Mouse (Mus musculus) intestine, postnatal 0 days (tissue): ENCODE data around the gene Adam8. TPM values are rescaled to one million over a fixed set of nuclear protein-coding genes. Genes with fewer than 3 reads are reported as not detected.

Source experiments
- ATAC-seq: fragments of 200-750 bp; cut with Nextera tagmentation; 2 replicates; pipeline ENCODE4 v1.8.0; 2017; ENCODE audit warnings: mild to moderate bottlenecking, moderate TSS enrichment, moderate library complexity
- H3K27ac ChIP-seq: fragments of 300-500 bp; sonication (generic); 2 replicates; pipeline ENCODE4 v1.5.1; 2014; ENCODE audit warnings: mild to moderate bottlenecking, low read depth, low read length, moderate library complexity
- H3K27me3 ChIP-seq: fragments of 300-500 bp; sonication (generic); replicated peaks from 2 replicates; pipeline ENCODE4 v1.6.1; 2014; ENCODE audit warnings: low read length, mixed read lengths; ENCODE audit not compliant: control insufficient read depth, insufficient read depth
- H3K36me3 ChIP-seq: fragments of 300-500 bp; sonication (generic); 2 replicates; pipeline ENCODE4 v1.6.1; 2014; ENCODE audit warnings: mild to moderate bottlenecking, moderate library complexity; ENCODE audit not compliant: control insufficient read depth, insufficient read depth
- H3K4me1 ChIP-seq: fragments of 300-500 bp; sonication (generic); replicated peaks from 2 replicates; pipeline ENCODE4 v1.6.1; 2014; ENCODE audit warnings: antibody characterized with exemption, low read length, mixed read lengths; ENCODE audit not compliant: control insufficient read depth, insufficient read depth
- H3K4me2 ChIP-seq: fragments of 300-500 bp; sonication (generic); replicated peaks from 2 replicates; pipeline ENCODE4 v1.6.1; 2014; ENCODE audit warnings: low read depth, mild to moderate bottlenecking, moderate library complexity
- H3K4me3 ChIP-seq: fragments of 300-500 bp; sonication (generic); 2 replicates; pipeline ENCODE4 v1.5.1; 2014; ENCODE audit warnings: low read depth, low read length
- H3K9ac ChIP-seq: fragments of 300-500 bp; sonication (generic); 2 replicates; pipeline ENCODE4 v1.6.1; 2014; ENCODE audit warnings: mild to moderate bottlenecking, low read depth, low read length
- H3K9me3 ChIP-seq: fragments of 300-500 bp; sonication (generic); 2 replicates; pipeline ENCODE4 v1.6.1; 2016; ENCODE audit warnings: mixed run types; ENCODE audit not compliant: control insufficient read depth
- CTCF ChIP-seq: sonication (generic); IDR thresholded peaks from 2 replicates; pipeline ENCODE4 v1.5.1; 2016; ENCODE audit warnings: low read depth, mild to moderate bottlenecking, control low read depth, antibody characterized with exemption, moderate library complexity
- WGBS: fragments of 180-500 bp; shearing (Covaris S2); extraction: QIAGEN DNeasy Blood & Tissue Kit; methylation state at CpG from one replicate; pipeline ENCODE4 v1.1.7; 2014; 5-methylcytosine and 5-hydroxymethylcytosine counted together
- polyA plus RNA-seq: library from polyadenylated mRNA; unstranded; fragments of >200 nt; fragmentation: Nextera tagmentation; extraction: Ambion mirVana; gene quantifications from 2 replicates; pipeline ENCODE4 v1.2.1, GENCODE M21; 2015

Gene Adam8
- polyA plus RNA-seq, 1 experiment from 2014 or later, result 0.29 TPM

DNA sequence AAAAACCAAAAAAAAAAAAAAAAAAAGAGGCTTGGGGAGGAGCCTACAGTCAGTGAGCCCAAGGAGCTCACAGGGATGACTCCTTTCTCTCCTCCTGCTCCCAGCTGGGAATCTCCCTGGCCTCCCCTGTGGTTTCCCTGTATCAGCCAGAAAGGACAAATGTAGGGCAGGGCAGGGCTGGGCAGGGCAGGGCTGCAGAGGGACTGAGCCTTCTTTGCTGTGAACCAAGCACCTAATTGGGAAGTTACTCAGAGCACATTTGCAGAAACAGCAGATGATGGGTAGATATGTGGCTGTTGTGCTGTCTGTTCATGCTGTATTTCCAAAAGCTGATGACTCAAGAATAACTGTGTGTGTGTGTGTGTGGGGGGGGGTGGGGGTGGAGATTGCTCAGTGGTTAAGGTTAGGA lies 19.4 kb downstream of the Adam8 start:
- Histone ChIP-seq H3K9ac (no peak overlapping the region), H3K4me2 (no peak overlapping the region), H3K4me1 (no peaks in the 10 kb centered on the region), H3K27me3 (no peaks in the 10 kb centered on the region), H3K9me3 (no peaks in the 10 kb centered on the region), H3K36me3 (no peaks in the 10 kb centered on the region), H3K4me3 (no peak overlapping the region), H3K27ac (no peak overlapping the region)
- no peak for ATAC-seq
- TF ChIP-seq CTCF, result no peak

- no peaks in the 10 kb centered on the region for H3K4me1 ChIP-seq
- H3K36me3 ChIP-seq, result no peaks in the 10 kb centered on the region
- H3K27me3 ChIP-seq, result no peaks in the 10 kb centered on the region
- no peaks in the 10 kb centered on the region for H3K9me3 ChIP-seq
- TF ChIP-seq CTCF, result no peak
- ATAC-seq, result no peak
- WGBS, result 60% methylated on average over 6 of the region's 6 CpGs
- no peak overlapping the region for H3K27ac ChIP-seq
- no peak overlapping the region for H3K9ac ChIP-seq
- no peak overlapping the region for H3K4me2 ChIP-seq
- no peak overlapping the region for H3K4me3 ChIP-seq
Observed at GRCm38 (mm10) chr7:139971436-139971835, 20.9 kb downstream of the Adam8 start.

DNA sequence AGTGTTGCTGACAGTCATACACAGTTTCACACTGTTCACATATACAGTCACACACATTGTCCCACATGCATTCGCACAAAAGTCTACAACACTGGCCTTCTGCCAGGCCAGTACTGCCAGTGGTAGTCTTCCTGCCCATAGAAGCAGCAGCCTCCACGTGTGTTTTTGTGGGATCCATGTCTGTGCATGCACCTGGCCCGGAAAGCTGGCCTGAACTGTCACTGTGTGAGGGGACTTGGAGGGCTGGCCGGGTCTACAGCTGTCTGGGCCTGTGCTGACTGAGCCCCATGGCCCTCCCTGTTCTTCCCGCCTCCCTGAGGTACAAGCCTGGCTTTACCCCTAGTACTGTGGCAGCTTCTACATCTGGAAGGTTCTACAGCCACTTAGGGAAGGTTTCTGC lies 21.4 kb downstream of the Adam8 start:
- 82% methylated on average over 5 of the region's 5 CpGs for WGBS

DNA sequence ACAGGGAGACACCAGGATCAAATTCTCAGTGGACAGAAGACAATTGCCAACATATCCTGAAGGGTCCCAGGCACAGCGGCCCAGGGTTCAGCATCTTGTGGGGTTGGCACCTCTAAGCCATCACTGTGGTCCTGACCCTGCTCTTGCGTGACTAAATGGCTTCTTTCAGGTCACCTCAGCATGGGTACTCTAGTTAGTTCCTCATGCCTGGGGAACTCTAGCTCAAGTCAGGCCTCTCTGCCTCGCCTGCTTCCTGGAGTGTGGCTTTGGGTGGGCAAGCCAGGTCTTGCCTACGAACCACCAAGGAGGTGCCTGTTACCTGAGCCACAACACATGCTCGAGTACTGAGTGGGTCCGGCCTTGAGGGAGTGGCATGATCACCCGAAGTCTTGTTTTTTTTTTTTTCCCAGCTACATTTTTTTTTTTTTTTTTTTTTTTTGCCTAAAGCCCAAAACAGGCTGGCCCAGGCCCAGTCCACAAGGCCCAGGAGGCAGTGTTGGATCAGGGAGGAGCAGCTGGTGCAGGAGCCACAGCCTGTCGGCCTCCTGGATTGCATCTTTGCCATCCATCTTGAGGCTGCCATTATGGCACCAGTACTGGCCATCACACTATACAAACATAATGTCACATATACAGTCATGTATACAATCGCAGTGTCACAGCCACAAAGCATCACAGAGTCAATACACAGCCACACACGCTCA lies 22.0 kb downstream of the Adam8 start:
- no peak for TF ChIP-seq CTCF
- H3K27ac ChIP-seq, result no peak overlapping the region
- ATAC-seq, result no peak

More for the DNA sequence above, 21.4 kb downstream of the Adam8 start:
- no peak for TF ChIP-seq CTCF
- Histone ChIP-seq H3K9ac (no peak overlapping the region), H3K4me1 (no peaks in the 10 kb centered on the region), H3K36me3 (no peaks in the 10 kb centered on the region), H3K27me3 (no peaks in the 10 kb centered on the region), H3K4me3 (no peak overlapping the region), H3K27ac (no peak overlapping the region), H3K4me2 (no peak overlapping the region), H3K9me3 (no peaks in the 10 kb centered on the region)
- no peak for ATAC-seq

GRCm38 (mm10) chr7:139969348-139970130 lies 22.8 kb downstream of the Adam8 start:
- no peak overlapping the region for H3K27ac ChIP-seq
- ATAC-seq, result no peak
- H3K9me3 ChIP-seq, result no peaks in the 10 kb centered on the region
- H3K27me3 ChIP-seq, result no peaks in the 10 kb centered on the region
- H3K4me1 ChIP-seq, result no peaks in the 10 kb centered on the region
- no peak overlapping the region for H3K4me2 ChIP-seq
- H3K36me3 ChIP-seq, result no peaks in the 10 kb centered on the region
- 43% methylated on average over 10 of the region's 10 CpGs for WGBS
- no peak overlapping the region for H3K9ac ChIP-seq
- no peak overlapping the region for H3K4me3 ChIP-seq
- TF ChIP-seq CTCF, result peak; percentile 86

More for the DNA sequence above, 22.0 kb downstream of the Adam8 start:
- WGBS, result 83% methylated on average over 10 of the region's 10 CpGs
- no peaks in the 10 kb centered on the region for H3K9me3 ChIP-seq
- no peaks in the 10 kb centered on the region for H3K36me3 ChIP-seq
- no peak overlapping the region for H3K9ac ChIP-seq
- H3K4me3 ChIP-seq, result no peak overlapping the region
- H3K4me1 ChIP-seq, result no peaks in the 10 kb centered on the region
- H3K27me3 ChIP-seq, result no peaks in the 10 kb centered on the region
- no peak overlapping the region for H3K4me2 ChIP-seq

- WGBS, result 62% methylated on average over 5 of the region's 5 CpGs
- Histone ChIP-seq H3K27me3 (no peaks in the 10 kb centered on the region), H3K36me3 (no peaks in the 10 kb centered on the region), H3K27ac (no peak overlapping the region), H3K4me2 (no peak overlapping the region), H3K9me3 (no peaks in the 10 kb centered on the region), H3K9ac (no peak overlapping the region), H3K4me3 (no peak overlapping the region), H3K4me1 (no peaks in the 10 kb centered on the region)
- TF ChIP-seq CTCF, result no peak
- no peak for ATAC-seq
Observed at GRCm38 (mm10) chr7:139968428-139968827, 23.9 kb downstream of the Adam8 start.
